Mouse (Mus musculus) adrenal gland, adult 8-10 months (tissue): Measurements from ENCODE around the gene Slc16a10. TPM values are rescaled to one million over a fixed set of nuclear protein-coding genes. Genes with fewer than 3 reads are reported as not detected.
A peak's percentile ranks its signal among the peaks of the same experiment; 100 is the strongest.

Experiments
- DNase-seq: peaks from one replicate; pipeline ENCODE4 v3.0.0; 2022
- total RNA-seq, 4 experiments: library from RNA; stranded (reverse); gene quantifications; 2 replicates each; pipeline ENCODE4 v1.2.4; 2022

Gene Slc16a10
- total RNA-seq, 4 experiments from 2014 or later, result 11.2 to 17.4 (median 15.0) TPM

GRCm38 (mm10) chr10:40147325-40148059 is 5.4 kb upstream of the Slc16a10 start:
- DNase-seq, result no peak

GRCm38 (mm10) chr10:40146451-40146850 is 4.4 kb upstream of the Slc16a10 start:
- DNase-seq, result no peak

- no peak for DNase-seq
Measured at GRCm38 (mm10) chr10:40144815-40145214, 2.8 kb upstream of the Slc16a10 start.

GRCm38 (mm10) chr10:40141016-40141851 is 824 bp downstream of the Slc16a10 start:
- no peak for DNase-seq

- DNase-seq, result no peak
Measured at GRCm38 (mm10) chr10:40139646-40140045, 2.4 kb downstream of the Slc16a10 start.

- peak; percentile 46 for DNase-seq
Measured at GRCm38 (mm10) chr10:40135807-40136778, 6.0 kb downstream of the Slc16a10 start.

GRCm38 (mm10) chr10:40134906-40135305 is 7.2 kb downstream of the Slc16a10 start:
- DNase-seq, result no peak

GRCm38 (mm10) chr10:40133636-40134035 is 8.4 kb downstream of the Slc16a10 start:
- DNase-seq, result no peak

- DNase-seq, result no peak
Measured at GRCm38 (mm10) chr10:40131690-40132418, 10.2 kb downstream of the Slc16a10 start.

GRCm38 (mm10) chr10:40130126-40130525 is 11.9 kb downstream of the Slc16a10 start:
- no peak for DNase-seq

GRCm38 (mm10) chr10:40129134-40129533 is 12.9 kb downstream of the Slc16a10 start:
- DNase-seq, result no peak

GRCm38 (mm10) chr10:40128497-40128896 is 13.6 kb downstream of the Slc16a10 start:
- DNase-seq, result no peak

GRCm38 (mm10) chr10:40125200-40125599 is 16.9 kb downstream of the Slc16a10 start:
- DNase-seq, result no peak

GRCm38 (mm10) chr10:40124570-40124969 is 17.5 kb downstream of the Slc16a10 start:
- DNase-seq, result no peak

- no peak for DNase-seq
Measured at GRCm38 (mm10) chr10:40124096-40124495, 18.0 kb downstream of the Slc16a10 start.

- DNase-seq, result no peak
Measured at GRCm38 (mm10) chr10:40119466-40119865, 22.6 kb downstream of the Slc16a10 start.

- no peak for DNase-seq
Measured at GRCm38 (mm10) chr10:40118743-40119387, 23.2 kb downstream of the Slc16a10 start.

- DNase-seq, result no peak
Measured at GRCm38 (mm10) chr10:40113517-40114085, 28.5 kb downstream of the Slc16a10 start.

GRCm38 (mm10) chr10:40112256-40112655 is 29.8 kb downstream of the Slc16a10 start:
- DNase-seq, result no peak

- no peak for DNase-seq
Measured at GRCm38 (mm10) chr10:40109520-40109919, 32.5 kb downstream of the Slc16a10 start.

- no peak for DNase-seq
Measured at GRCm38 (mm10) chr10:40108992-40109391, 33.1 kb downstream of the Slc16a10 start.
